Mouse (Mus musculus) forebrain, embryonic 14.5 days (tissue): ENCODE measurements at regions not wholly inside any gene's neighbourhood (a gene's known extent, or its start where the extent isn't known, plus 50 kb on each side); places are given as distances from the start of the nearest gene placed in this dataset.

Experiments used
- ATAC-seq: fragments of 200-750 bp; cut with Nextera tagmentation; 2 replicates; pipeline ENCODE4 v1.8.0; 2017; ENCODE audit warnings: mild to moderate bottlenecking, moderate library complexity
- DNase-seq: peaks from one replicate; pipeline ENCODE4 v3.0.0-alpha.2; 2015; ENCODE audit warnings: low spot score
- H3K27ac ChIP-seq: fragments of 300-500 bp; sonication (generic); 2 replicates; pipeline ENCODE4 v1.5.1; 2014; ENCODE audit warnings: low read depth, mild to moderate bottlenecking, control low read depth, low read length, moderate library complexity
- H3K27me3 ChIP-seq: fragments of 300-500 bp; sonication (generic); replicated peaks from 2 replicates; pipeline ENCODE4 v1.6.1; 2014; ENCODE audit warnings: low read length, control low read depth, mixed read lengths; ENCODE audit not compliant: control insufficient read depth, insufficient read depth
- H3K36me3 ChIP-seq: fragments of 300-500 bp; sonication (generic); 2 replicates; pipeline ENCODE4 v1.6.1; 2014; ENCODE audit warnings: low read length, control low read depth; ENCODE audit not compliant: control insufficient read depth, insufficient read depth
- H3K4me1 ChIP-seq: fragments of 300-500 bp; sonication (generic); 2 replicates; pipeline ENCODE4 v1.6.1; 2014; ENCODE audit warnings: antibody characterized with exemption, low read length, control low read depth; ENCODE audit not compliant: control insufficient read depth, insufficient read depth
- H3K4me2 ChIP-seq: fragments of 300-500 bp; sonication (generic); 2 replicates; pipeline ENCODE4 v1.6.1; 2014; ENCODE audit warnings: mild to moderate bottlenecking, control low read depth, low read length
- H3K4me3 ChIP-seq: fragments of 300-500 bp; sonication (generic); 2 replicates; pipeline ENCODE4 v1.5.1; 2014; ENCODE audit warnings: low read depth, low read length, control low read depth
- H3K9ac ChIP-seq: fragments of 300-500 bp; sonication (generic); 2 replicates; pipeline ENCODE4 v1.6.1; 2014; ENCODE audit warnings: mild to moderate bottlenecking, low read length, control low read depth, moderate library complexity
- H3K9me3 ChIP-seq: fragments of 300-500 bp; sonication (generic); replicated peaks from 2 replicates; pipeline ENCODE4 v1.6.1; 2016; ENCODE audit warnings: low read length, control low read depth, mixed read lengths; ENCODE audit not compliant: control insufficient read depth
- WGBS: fragments of 180-500 bp; shearing (Covaris S2); extraction: QIAGEN DNeasy Blood & Tissue Kit; methylation state at CpG from one replicate; pipeline ENCODE4 v1.1.7; 2014; 5-methylcytosine and 5-hydroxymethylcytosine counted together

- 95% methylated on average over 1 of the region's 1 CpGs for WGBS
- H3K27me3 ChIP-seq: no peaks in the 10 kb centered on the region
- no peaks in the 10 kb centered on the region for H3K4me1 ChIP-seq
- H3K4me3 ChIP-seq: no peak overlapping the region
- H3K4me2 ChIP-seq: no peak overlapping the region
- H3K9ac ChIP-seq: no peak overlapping the region
- no peaks in the 10 kb centered on the region for H3K36me3 ChIP-seq
- no peak overlapping the region for H3K27ac ChIP-seq
- DNase-seq (no peak), ATAC-seq (no peak)
- no peaks in the 10 kb centered on the region for H3K9me3 ChIP-seq
These were observed 255.0 kb upstream of the Nrp1 start for GRCm38 (mm10) chr8:128103380-128103779.

- no peaks in the 10 kb centered on the region for H3K27me3 ChIP-seq
- H3K36me3 ChIP-seq: no peaks in the 10 kb centered on the region
- H3K4me1 ChIP-seq: no peaks in the 10 kb centered on the region
- ATAC-seq (no peak), DNase-seq (no peak)
- H3K4me2 ChIP-seq: no peak overlapping the region
- no peak overlapping the region for H3K4me3 ChIP-seq
- WGBS: 91% methylated on average over 2 of the region's 2 CpGs
- no peak overlapping the region for H3K27ac ChIP-seq
- H3K9ac ChIP-seq: no peak overlapping the region
- no peaks in the 10 kb centered on the region for H3K9me3 ChIP-seq
These were observed 251.8 kb upstream of the Nrp1 start for GRCm38 (mm10) chr8:128106569-128106968.

- H3K4me2 ChIP-seq: no peak overlapping the region
These were observed 251.4 kb upstream of the Nrp1 start for GRCm38 (mm10) chr8:128107041-128107440.

GRCm38 (mm10) chr8:128109036-128109435, 249.4 kb upstream of the Nrp1 start:
- H3K9me3 ChIP-seq: no peaks in the 10 kb centered on the region
- no peak overlapping the region for H3K4me3 ChIP-seq
- H3K9ac ChIP-seq: no peak overlapping the region
- no peak for ATAC-seq
- 79% methylated on average over 3 of the region's 3 CpGs for WGBS
- H3K36me3 ChIP-seq: no peaks in the 10 kb centered on the region
- no peak overlapping the region for H3K27ac ChIP-seq
- no peaks in the 10 kb centered on the region for H3K4me1 ChIP-seq
- no peak for DNase-seq
- H3K27me3 ChIP-seq: no peaks in the 10 kb centered on the region
- H3K4me2 ChIP-seq: no peak overlapping the region

More at GRCm38 (mm10) chr8:128107041-128107440, 251.4 kb upstream of the Nrp1 start:
- Histone ChIP-seq H3K9me3 (no peaks in the 10 kb centered on the region), H3K9ac (no peak overlapping the region), H3K4me3 (no peak overlapping the region), H3K27me3 (no peaks in the 10 kb centered on the region), H3K36me3 (no peaks in the 10 kb centered on the region), H3K4me1 (no peaks in the 10 kb centered on the region), H3K27ac (no peak overlapping the region)
- WGBS: 91% methylated on average over 7 of the region's 7 CpGs
- ATAC-seq: no peak
- no peak for DNase-seq

- no peak overlapping the region for H3K27ac ChIP-seq
- no peaks in the 10 kb centered on the region for H3K36me3 ChIP-seq
- H3K9ac ChIP-seq: no peak overlapping the region
- WGBS: 83% methylated on average over 3 of the region's 3 CpGs
- H3K4me2 ChIP-seq: no peak overlapping the region
- H3K4me1 ChIP-seq: no peaks in the 10 kb centered on the region
- H3K9me3 ChIP-seq: no peaks in the 10 kb centered on the region
- DNase-seq (no peak), ATAC-seq (no peak)
- H3K27me3 ChIP-seq: no peaks in the 10 kb centered on the region
- no peak overlapping the region for H3K4me3 ChIP-seq
These were observed 247.3 kb upstream of the Nrp1 start for GRCm38 (mm10) chr8:128111132-128111531.

- H3K27ac ChIP-seq: no peak overlapping the region
- 92% methylated on average over 1 of the region's 1 CpGs for WGBS
- no peaks in the 10 kb centered on the region for H3K36me3 ChIP-seq
- H3K4me3 ChIP-seq: no peak overlapping the region
- H3K4me1 ChIP-seq: no peaks in the 10 kb centered on the region
- no peak overlapping the region for H3K9ac ChIP-seq
- H3K4me2 ChIP-seq: no peak overlapping the region
- ATAC-seq: no peak
- H3K27me3 ChIP-seq: no peaks in the 10 kb centered on the region
- H3K9me3 ChIP-seq: no peaks in the 10 kb centered on the region
- no peak for DNase-seq
These were observed 245.3 kb upstream of the Nrp1 start for GRCm38 (mm10) chr8:128113116-128113515.

- ATAC-seq (no peak), DNase-seq (no peak)
- no peak overlapping the region for H3K4me3 ChIP-seq
- 82% methylated on average over 4 of the region's 4 CpGs for WGBS
- H3K27me3 ChIP-seq: no peaks in the 10 kb centered on the region
- H3K27ac ChIP-seq: no peak overlapping the region
- no peaks in the 10 kb centered on the region for H3K36me3 ChIP-seq
- H3K4me1 ChIP-seq: no peaks in the 10 kb centered on the region
- no peaks in the 10 kb centered on the region for H3K9me3 ChIP-seq
- H3K9ac ChIP-seq: no peak overlapping the region
- H3K4me2 ChIP-seq: no peak overlapping the region
These were observed 217.0 kb upstream of the Nrp1 start for GRCm38 (mm10) chr8:128141290-128141966.

- H3K4me3 ChIP-seq: no peak overlapping the region
- H3K4me1 ChIP-seq: no peaks in the 10 kb centered on the region
- H3K27ac ChIP-seq: no peak overlapping the region
- ATAC-seq (no peak), DNase-seq (no peak)
- no peaks in the 10 kb centered on the region for H3K27me3 ChIP-seq
- 93% methylated on average over 3 of the region's 3 CpGs for WGBS
- no peak overlapping the region for H3K4me2 ChIP-seq
- H3K9me3 ChIP-seq: no peaks in the 10 kb centered on the region
- no peaks in the 10 kb centered on the region for H3K36me3 ChIP-seq
- no peak overlapping the region for H3K9ac ChIP-seq
These were observed 210.0 kb upstream of the Nrp1 start for GRCm38 (mm10) chr8:128148351-128148942.

GRCm38 (mm10) chr8:128155604-128156003, 202.8 kb upstream of the Nrp1 start:
- H3K4me2 ChIP-seq: no peak overlapping the region
- H3K9me3 ChIP-seq: no peaks in the 10 kb centered on the region
- DNase-seq (no peak), ATAC-seq (no peak)
- H3K27ac ChIP-seq: no peak overlapping the region
- H3K36me3 ChIP-seq: no peaks in the 10 kb centered on the region
- no peaks in the 10 kb centered on the region for H3K27me3 ChIP-seq
- no peak overlapping the region for H3K9ac ChIP-seq
- H3K4me1 ChIP-seq: no peaks in the 10 kb centered on the region
- H3K4me3 ChIP-seq: no peak overlapping the region
